Comparison of ENCODE assay signal across 11 mouse cellular contexts in the genomic region with DNA sequence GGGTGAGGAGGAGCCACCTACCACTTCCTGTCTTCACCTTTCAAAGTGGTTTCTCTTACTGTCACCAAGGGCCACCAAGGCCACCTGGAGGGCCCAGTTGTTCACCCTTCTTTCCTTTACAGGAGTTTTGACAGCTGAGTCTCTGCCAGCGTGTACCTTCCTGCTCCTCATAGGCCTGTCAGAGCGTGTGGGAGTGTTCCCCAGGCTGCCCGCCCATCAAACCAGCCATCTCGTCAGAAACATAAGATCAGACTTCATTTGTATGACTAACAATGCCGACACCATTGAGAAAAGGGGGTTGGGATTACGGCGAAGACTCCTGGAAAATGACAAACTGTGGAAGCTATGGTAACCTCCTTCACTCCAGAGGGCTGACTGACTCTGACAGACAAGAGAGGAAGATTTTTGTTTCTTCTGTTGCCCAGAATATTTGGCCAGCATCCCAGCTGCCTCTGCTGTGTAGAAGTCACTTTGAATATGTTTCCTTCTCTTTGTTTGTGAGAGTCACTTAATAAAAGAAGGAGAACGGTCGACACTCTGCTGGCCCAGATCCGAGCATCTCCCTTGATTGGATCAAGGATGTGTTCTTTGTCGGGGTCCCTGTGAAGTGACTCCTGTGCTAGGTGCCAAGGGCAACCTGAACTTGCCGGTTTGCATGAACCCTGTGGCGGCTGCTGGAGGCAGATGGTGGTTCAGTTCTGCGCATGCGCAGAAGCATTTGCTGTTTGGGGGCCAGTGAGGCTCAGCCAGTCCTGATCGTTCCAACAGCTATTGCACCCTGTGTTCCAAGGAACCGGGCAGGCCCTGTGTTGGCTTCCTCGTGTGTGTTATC. TPM values are rescaled to one million over a fixed set of nuclear protein-coding genes. Genes with fewer than 3 reads are reported as not detected.
DNase-seq lines count a peak whose midpoint lies in the region; ATAC-seq and TF ChIP-seq lines count a peak whose summit lies in the region.
"Had no signal": no experiment of that assay in that cellular context is flagged by ENCODE, and none has a peak within 500 bp of the region (broad histone marks: within the 10 kb centered on the region; RNA-seq: fewer than 3 reads in every experiment).

No protein-coding gene starts in this region.

- H3K9me3 ChIP-seq in neural tube, embryonic 15.5 days (replicated peaks), result no peaks in the 10 kb centered on the region

- ATAC-seq in neural tube, embryonic 15.5 days (ENCODE audit: low FRiP score), result no peak
- ATAC-seq: CD4-positive, CD25-positive, alpha-beta regulatory T cell, adult 4 months had no signal

- H3K4me1 ChIP-seq in neural tube, embryonic 15.5 days, result peaks cover 15% of the 10 kb centered on the region
- H3K4me1 ChIP-seq in heart, adult 2 months (ENCODE audit: control insufficient read depth, insufficient read depth, low read length), result no peaks in the 10 kb centered on the region

- H3K4me2 ChIP-seq in neural tube, embryonic 15.5 days, result no peak overlapping the region

- no peaks in the 10 kb centered on the region for H3K27me3 ChIP-seq in neural tube, embryonic 15.5 days (replicated peaks)
- H3K27me3 ChIP-seq in heart, adult 2 months (ENCODE audit: control insufficient read depth, insufficient read depth, low read length), result peaks cover 2% of the 10 kb centered on the region; the same call in 1 of the 2 replicates

- H3K79me2 ChIP-seq in heart, adult 2 months (replicated peaks; ENCODE audit: control insufficient read depth, insufficient read depth, low read length), result no peaks in the 10 kb centered on the region

- 0 out of 2 replicates have a peak overlapping the region, but pooled peaks have one; percentile 20 for H3K27ac ChIP-seq in neural tube, embryonic 15.5 days (replicated peaks)
- no peak overlapping the region for H3K27ac ChIP-seq in heart, adult 2 months

- H3K9ac ChIP-seq in neural tube, embryonic 15.5 days (replicated peaks), result no peak overlapping the region
- no peak overlapping the region for H3K9ac ChIP-seq in heart, adult 2 months (ENCODE audit: low read depth, low read length)

- TF ChIP-seq POLR2A in heart, adult 2 months (IDR thresholded peaks at IDR 0.05; ENCODE audit: insufficient read depth, low read depth, low read length), result no peak

- WGBS in neural tube, embryonic 15.5 days, result 69% methylated on average over 18 of the region's 18 CpGs
- WGBS in heart, adult 2 months, result 67% methylated on average over 18 of the region's 18 CpGs

- intact Hi-C loops in gastrocnemius, postnatal 14 days (cut with DNase I; ENCODE audit: low total_unique reads), result no loop called here
- intact Hi-C loops in heart, adult 2 months (cut with DNase I), result no loop called here

- TF ChIP-seq CTCF in heart, adult 2 months (IDR thresholded peaks at IDR 0.05), result no peak

- H3K4me3 ChIP-seq in neural tube, embryonic 15.5 days (replicated peaks), result no peak overlapping the region
- no peak overlapping the region for H3K4me3 ChIP-seq in heart, adult 2 months

- no peaks in the 10 kb centered on the region for H3K36me3 ChIP-seq in neural tube, embryonic 15.5 days
- H3K36me3 ChIP-seq in heart, adult 2 months (ENCODE audit: control insufficient read depth, insufficient read depth, low read length), result no peaks in the 10 kb centered on the region

- DNase-seq in gastrocnemius, postnatal 14 days, result peak; percentile 16
- no peak for DNase-seq in gastrocnemius, postnatal 25 days
- DNase-seq in cerebellum, adult 9-11 months, result peak; percentile 60
- DNase-seq in layer of hippocampus, adult 9-11 months, result peak; percentile 71
- DNase-seq in heart, adult 2 months, result no peak
- no peak for DNase-seq in gastrocnemius, adult 18-20 months (ENCODE audit: low spot score)
- no peak for DNase-seq in thymus, postnatal 10 days (ENCODE audit: low spot score in 2 of 2)

- TF ChIP-seq EP300 in heart, adult 2 months (IDR thresholded peaks at IDR 0.05; ENCODE audit: insufficient read depth, low read depth, low read length), result no peak

RNA-seq across cellular contexts. Expression of a gene that starts 34.6 kb away (rescaled TPM):
- under 1 TPM in 1 of 2 experiments, not detected in 1; 0.10 TPM for total RNA-seq in gastrocnemius, postnatal 14 days (2021)
- 1 to 10 TPM in 1 of 2 experiments, under 1 TPM in 1; 0.05 to 1.7 TPM for total RNA-seq in gastrocnemius, postnatal 25 days (2021)
- polyA plus RNA-seq in neural tube, embryonic 15.5 days (2015; fragmentation: Nextera tagmentation; extraction: Ambion mirVana), result 0.08 and 0.80 TPM in 2 replicates
- 1 to 10 TPM; 1.4 to 1.7 TPM for total RNA-seq in heart, adult 2 months (2021)
- 2.3 and 4.7 TPM in 2 replicates for polyA plus RNA-seq in heart, adult 2 months (2012; rRNA removed)
- under 1 TPM; 0.30 to 0.52 TPM for total RNA-seq in gastrocnemius, adult 18-20 months (2021)
- total RNA-seq: common myeloid progenitor, adult 5-6 weeks; hematopoietic stem cell, adult 5-6 weeks had no signal

Comparison
In these comparisons a context has a peak if more than half of its experiments do, and no peak if none do; other contexts are left out.
1. DNase-seq: peak in gastrocnemius, postnatal 14 days (single experiment), cerebellum, adult 9-11 months (single experiment) and layer of hippocampus, adult 9-11 months (single experiment); none in gastrocnemius, postnatal 25 days (single experiment), heart, adult 2 months (0 of 2), gastrocnemius, adult 18-20 months (single experiment) and thymus, postnatal 10 days (0 of 2).